ENCODE assay signal across 28 mouse cellular contexts in genomic region chr6:14978201-14978600, GRCm38 (mm10).
"Had no signal": no experiment of that assay in that cellular context is flagged by ENCODE, and none has a peak within 500 bp of the region (broad histone marks: within the 10 kb centered on the region; RNA-seq: fewer than 3 reads in every experiment).

No protein-coding gene starts in this region.

- DNase-seq: left cerebral cortex, postnatal 4 days; liver; liver, embryonic 13.5 days; liver, postnatal 0 days; lung, postnatal 14 days; lung, postnatal 36 days; lung, postnatal 4 days; midbrain, embryonic 14.5 days had no signal

- H3K27ac ChIP-seq: left cerebral cortex, adult 2 months; limb, embryonic 10.5 days; limb, embryonic 12.5 days; limb, embryonic 13.5 days; limb, embryonic 15.5 days; liver, embryonic 12.5 days; liver, embryonic 13.5 days; liver, embryonic 14.5 days; liver, embryonic 15.5 days; macrophage; midbrain, embryonic 10.5 days; midbrain, embryonic 12.5 days; midbrain, embryonic 13.5 days; midbrain, embryonic 15.5 days; neural tube, embryonic 12.5 days; neural tube, embryonic 13.5 days had no signal

- H3K4me1 ChIP-seq: limb, embryonic 10.5 days; limb, embryonic 12.5 days; limb, embryonic 13.5 days; limb, embryonic 15.5 days; liver, embryonic 12.5 days; liver, embryonic 13.5 days; liver, embryonic 15.5 days; megakaryocyte, embryonic 14.5 days; midbrain, embryonic 10.5 days; midbrain, embryonic 12.5 days; midbrain, embryonic 13.5 days; midbrain, embryonic 15.5 days; neural tube, embryonic 12.5 days; neural tube, embryonic 13.5 days had no signal

- H3K9ac ChIP-seq: limb, embryonic 12.5 days; limb, embryonic 13.5 days; limb, embryonic 15.5 days; liver, embryonic 12.5 days; liver, embryonic 13.5 days; liver, embryonic 14.5 days; liver, embryonic 15.5 days; liver, postnatal 0 days; midbrain, embryonic 12.5 days; midbrain, embryonic 13.5 days; midbrain, embryonic 15.5 days; neural tube, embryonic 12.5 days; neural tube, embryonic 13.5 days had no signal

- H3K4me3 ChIP-seq: left cerebral cortex, adult 2 months; limb, embryonic 10.5 days; limb, embryonic 12.5 days; limb, embryonic 13.5 days; limb, embryonic 15.5 days; liver, embryonic 12.5 days; liver, embryonic 13.5 days; liver, embryonic 15.5 days; megakaryocyte, embryonic 14.5 days; midbrain, embryonic 10.5 days; midbrain, embryonic 12.5 days; midbrain, embryonic 13.5 days; midbrain, embryonic 15.5 days; myocyte; neural tube, embryonic 12.5 days; neural tube, embryonic 13.5 days had no signal

- H3K27me3 ChIP-seq: limb, embryonic 12.5 days; limb, embryonic 13.5 days; limb, embryonic 15.5 days; liver, embryonic 12.5 days; liver, embryonic 13.5 days; liver, embryonic 15.5 days; megakaryocyte, embryonic 14.5 days; midbrain, embryonic 12.5 days; midbrain, embryonic 13.5 days; midbrain, embryonic 15.5 days; neural tube, embryonic 12.5 days; neural tube, embryonic 13.5 days had no signal

- ATAC-seq: liver, embryonic 12.5 days; liver, postnatal 0 days; midbrain, embryonic 13.5 days; midbrain, embryonic 15.5 days; midbrain, embryonic 16.5 days had no signal

- H3K4me2 ChIP-seq: limb, embryonic 12.5 days; limb, embryonic 13.5 days; limb, embryonic 15.5 days; liver, embryonic 11.5 days; liver, embryonic 12.5 days; liver, embryonic 13.5 days; liver, embryonic 15.5 days; midbrain, embryonic 11.5 days; midbrain, embryonic 12.5 days; midbrain, embryonic 13.5 days; midbrain, embryonic 15.5 days; neural tube, embryonic 12.5 days; neural tube, embryonic 13.5 days had no signal

- H3K9me3 ChIP-seq: limb, embryonic 10.5 days; limb, embryonic 12.5 days; limb, embryonic 15.5 days; liver, embryonic 12.5 days; liver, embryonic 13.5 days; liver, embryonic 15.5 days; midbrain, embryonic 10.5 days; midbrain, embryonic 12.5 days; midbrain, embryonic 15.5 days; neural tube, embryonic 12.5 days had no signal

- H3K36me3 ChIP-seq: limb, embryonic 10.5 days; limb, embryonic 12.5 days; limb, embryonic 13.5 days; limb, embryonic 15.5 days; liver, embryonic 12.5 days; liver, embryonic 13.5 days; liver, embryonic 15.5 days; midbrain, embryonic 10.5 days; midbrain, embryonic 12.5 days; midbrain, embryonic 13.5 days; midbrain, embryonic 15.5 days; neural tube, embryonic 12.5 days; neural tube, embryonic 13.5 days had no signal
